Mouse (Mus musculus): Measurements from ENCODE around the gene Agap1.

GRCm38 (mm10) chr1:89513616-89514283, 59.1 kb downstream of the Agap1 start:
- no peak for TF ChIP-seq POLR2A (IDR thresholded peaks at IDR 0.05; ENCODE audit: insufficient read depth, low read depth, low read length)
- no peak for TF ChIP-seq CTCF (IDR thresholded peaks at IDR 0.05; ENCODE audit: insufficient read depth, low read depth, low read length)
